Mouse (Mus musculus) A20 (cell line): Measurements from ENCODE around the gene Nap1l4.

Experiments
- DNase-seq: peaks from one replicate; pipeline ENCODE4 v3.0.0-alpha.2; 2011; ENCODE audit warnings: low read depth, low spot score

The Nap1l4 gene

DNA sequence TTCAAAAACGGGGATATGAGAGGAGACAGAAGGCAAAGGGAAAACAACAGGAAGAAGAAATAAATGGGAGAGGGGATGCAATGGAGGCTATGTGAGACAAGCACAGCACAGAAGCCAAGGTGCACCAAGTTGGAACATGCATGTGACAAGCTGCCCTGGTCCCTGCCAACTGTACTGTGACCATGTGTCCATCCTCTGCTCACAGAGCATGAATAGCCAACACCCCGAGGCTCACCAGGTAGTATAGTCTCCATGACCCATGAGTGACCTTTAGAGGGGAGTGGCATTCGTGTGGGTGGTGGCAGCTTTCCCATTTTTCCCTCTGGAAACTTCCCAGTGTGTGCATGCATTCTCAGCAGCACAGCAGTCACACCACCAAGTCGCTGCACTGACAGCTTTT lies 29.6 kb downstream of the Nap1l4 start:
- DNase-seq: no peak

DNA sequence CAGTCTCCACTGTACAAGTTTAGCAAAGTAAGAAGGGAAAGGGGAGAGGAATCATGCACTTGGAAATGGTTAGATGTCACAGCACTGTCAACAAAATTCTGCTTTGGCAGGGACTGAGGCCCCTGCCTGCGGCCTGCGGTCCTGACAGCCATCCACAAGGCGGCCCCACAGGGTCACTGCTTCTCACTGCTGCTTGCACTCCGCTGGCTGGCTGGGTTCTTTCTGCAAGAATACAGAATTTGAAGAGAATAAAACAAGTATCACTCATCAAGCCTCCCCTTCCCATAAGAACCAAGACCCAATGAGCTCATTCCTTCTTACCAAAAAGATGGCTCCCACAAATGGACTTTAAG lies 34.5 kb downstream of the Nap1l4 start:
- no peak for DNase-seq

DNA sequence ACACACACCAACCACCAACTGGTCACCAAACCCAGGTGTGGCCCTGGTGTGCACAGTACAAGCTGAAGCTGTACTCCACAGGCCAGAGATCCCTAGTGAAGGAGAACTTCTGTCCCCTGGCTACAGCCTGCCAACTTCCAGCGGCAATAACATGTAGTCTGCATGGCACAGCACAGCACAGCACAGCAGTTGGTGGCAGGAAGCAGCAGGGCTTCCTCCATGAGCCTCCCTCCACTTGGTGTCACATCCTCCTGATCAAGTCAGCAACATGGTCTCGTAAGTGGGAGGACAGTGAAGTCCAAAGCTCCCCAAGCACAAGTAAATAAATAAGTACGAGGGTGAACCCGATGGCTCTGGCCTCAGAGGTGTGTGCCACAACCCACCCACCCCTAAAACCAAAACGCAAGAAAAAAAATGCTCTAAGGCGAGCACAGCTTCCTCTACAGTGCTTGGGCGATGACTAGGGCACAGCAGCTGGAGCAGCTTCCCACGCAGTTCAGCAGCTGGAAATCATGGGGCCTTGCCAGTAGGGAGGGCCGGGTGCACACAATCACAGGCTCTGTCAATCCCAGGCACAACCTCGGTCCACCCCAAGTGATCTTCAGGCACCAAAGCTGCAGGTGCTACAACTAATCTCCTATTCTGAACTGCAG lies 35.0 kb downstream of the Nap1l4 start:
- no peak for DNase-seq

DNA sequence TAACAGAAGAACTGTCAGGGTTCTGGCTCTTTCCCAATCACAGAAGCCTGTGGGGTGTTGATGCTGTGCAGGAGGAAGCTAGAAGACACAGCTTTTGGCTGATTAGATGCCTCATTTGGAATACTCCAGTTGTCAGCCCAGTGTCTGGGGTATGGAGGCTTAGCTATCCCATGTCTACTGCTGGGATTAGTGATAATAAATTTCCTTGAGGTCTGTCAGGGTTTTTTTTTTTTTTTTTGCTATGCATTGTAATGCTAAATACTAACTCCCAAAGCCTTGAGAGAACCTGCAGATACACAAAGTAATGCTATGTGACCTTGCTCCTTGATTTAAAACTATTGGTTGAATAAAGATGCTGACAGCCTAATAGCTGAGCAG lies 37.6 kb downstream of the Nap1l4 start:
- DNase-seq: no peak

DNA sequence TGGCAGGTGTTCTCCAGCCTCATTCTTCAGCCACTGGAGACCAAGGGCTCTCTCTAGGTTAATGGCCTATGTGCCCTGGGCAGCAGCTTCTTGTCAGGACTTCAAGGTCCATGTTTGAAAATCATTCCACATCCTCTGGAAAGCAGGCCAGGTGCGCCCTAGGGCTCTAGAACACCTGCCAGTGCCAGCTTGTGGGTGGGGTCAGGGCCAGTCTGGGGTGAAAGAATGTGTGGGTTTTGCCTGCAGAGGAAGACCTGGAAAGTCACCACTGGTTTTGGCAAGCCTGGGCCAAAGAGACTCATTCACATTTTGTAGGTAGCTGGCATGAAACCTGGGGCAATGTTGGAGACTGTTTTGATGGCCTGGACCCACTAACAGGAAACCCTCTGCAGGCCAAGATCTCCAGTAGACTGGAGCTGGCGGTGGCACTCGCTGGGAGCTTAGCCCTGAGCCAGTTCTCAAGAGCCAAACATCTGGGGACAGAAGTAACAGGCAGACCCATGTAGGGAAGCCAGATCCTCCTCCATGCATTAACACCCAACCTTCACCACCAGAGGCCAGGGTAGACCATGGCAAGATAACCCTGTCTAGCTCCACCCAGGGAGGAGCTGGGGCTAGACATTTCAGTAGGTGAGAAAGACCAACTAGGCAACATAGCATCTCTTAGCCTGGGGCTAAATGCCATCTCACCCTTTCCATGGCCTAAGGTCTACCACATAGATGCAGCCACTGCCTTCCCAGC lies 38.1 kb downstream of the Nap1l4 start:
- peak; percentile 12 for DNase-seq

DNA sequence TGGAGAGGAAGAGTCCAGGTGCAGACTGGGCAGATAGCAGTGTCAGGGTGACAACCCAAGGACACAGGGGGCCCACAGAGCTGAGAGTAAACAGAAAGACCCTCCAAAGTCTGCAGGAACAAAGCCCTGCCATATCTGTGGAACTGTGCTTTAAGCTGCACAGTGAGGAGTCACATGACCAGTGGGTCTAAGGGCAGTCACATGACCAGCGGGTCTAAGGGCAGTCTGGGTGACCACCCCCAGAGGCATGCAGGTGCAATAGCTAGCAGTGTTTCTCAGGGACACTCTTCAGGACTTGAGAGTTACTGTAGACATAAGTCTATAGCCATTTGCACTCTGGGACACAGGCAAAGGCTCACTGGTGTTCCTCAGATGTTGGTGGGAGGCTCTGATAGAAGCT lies 39.3 kb downstream of the Nap1l4 start:
- DNase-seq: no peak

DNA sequence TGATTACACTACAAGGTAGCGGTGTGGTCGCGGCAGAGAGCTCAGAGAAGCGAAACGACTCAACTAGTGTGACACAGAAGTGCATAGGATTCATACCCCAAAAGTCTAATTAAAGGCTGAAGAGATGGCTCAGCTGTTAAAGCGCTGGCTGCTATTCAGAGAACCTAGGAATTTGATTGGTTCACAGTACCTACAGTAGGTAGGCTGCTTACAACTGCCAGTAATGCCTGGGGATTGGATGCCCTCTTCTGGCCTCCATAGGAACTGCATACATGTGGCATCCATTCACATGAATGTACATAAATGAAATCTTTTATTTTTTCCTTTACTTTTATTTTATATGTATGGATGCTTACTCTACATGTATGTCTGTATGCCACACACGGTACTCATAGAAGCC lies 42.2 kb downstream of the Nap1l4 start:
- peak; percentile 61 for DNase-seq

DNA sequence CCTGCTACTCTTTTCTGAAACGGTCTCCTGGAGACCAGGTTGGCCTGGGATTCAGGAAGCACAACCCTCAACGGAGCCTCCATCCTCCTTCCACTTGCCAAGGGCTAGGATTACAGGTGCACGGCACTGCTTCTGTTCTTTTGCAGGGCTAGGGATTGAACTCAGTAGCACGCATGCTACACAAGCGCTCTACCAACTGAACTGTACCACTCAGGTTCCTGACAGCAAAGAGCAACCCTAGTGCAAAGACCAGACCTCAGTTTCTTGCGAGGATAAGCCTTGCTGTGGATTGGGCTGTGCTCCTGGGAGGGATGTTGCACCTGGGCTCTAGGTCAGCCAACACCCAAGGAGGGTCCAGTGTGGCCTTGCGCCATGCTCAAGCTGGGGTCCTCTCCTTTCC lies 42.6 kb downstream of the Nap1l4 start:
- DNase-seq: no peak

DNA sequence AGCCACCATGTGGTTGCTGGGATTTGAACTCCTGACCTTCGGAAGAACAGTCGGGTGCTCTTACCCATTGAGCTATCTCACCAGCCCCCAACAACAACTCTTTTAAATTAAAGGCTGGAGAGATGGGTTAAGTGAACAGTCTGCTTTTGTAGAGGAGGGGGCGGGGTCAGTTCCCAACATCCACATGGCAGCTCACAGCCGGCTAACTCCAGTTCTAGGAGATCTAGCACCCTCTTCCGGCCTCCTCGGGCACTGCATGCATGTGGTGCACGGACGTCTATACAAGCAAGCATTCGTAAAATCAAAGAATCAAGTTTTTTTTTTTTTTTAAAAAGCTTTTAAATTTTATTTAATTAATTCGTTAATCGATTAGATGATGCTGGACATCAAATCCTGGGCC lies 43.1 kb downstream of the Nap1l4 start:
- DNase-seq: peak; percentile 68

DNA sequence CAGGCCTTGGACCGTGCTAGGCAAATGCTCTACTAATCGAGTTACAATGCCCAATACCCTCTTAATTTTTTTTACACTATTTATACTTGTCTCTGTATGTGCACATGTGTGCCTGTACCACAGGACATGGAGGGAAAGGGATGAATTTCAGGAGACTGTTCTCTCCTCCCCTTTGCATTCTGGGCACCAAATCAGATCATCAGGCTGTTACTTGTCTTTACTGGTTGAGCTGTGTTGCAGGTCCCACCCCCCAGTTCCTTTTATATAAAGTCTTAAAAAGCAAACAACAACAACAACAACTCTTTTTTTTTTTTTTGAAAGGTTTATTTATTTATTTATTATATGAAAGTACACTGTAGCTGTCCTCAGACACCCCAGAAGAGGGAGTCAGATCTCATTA lies 43.5 kb downstream of the Nap1l4 start:
- no peak for DNase-seq

DNA sequence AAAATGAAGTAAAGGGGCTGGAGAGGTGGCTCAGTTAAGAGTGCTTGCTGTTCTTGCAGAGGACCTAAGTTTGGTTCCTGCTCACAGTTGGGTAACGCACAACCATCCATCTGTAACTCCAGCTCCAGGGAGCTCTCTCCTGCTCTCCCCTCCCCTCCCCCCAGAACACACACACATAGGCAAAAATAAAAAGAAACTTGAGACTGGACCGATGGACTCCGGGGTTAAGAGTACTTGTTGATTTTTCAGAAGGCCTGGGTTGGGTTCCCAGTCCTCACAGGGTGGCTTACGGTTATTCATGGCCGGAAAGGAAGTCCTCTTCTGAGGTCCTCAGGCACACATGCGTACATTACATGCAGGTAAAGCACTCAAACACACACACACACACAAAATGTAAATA lies 45.0 kb downstream of the Nap1l4 start:
- DNase-seq: no peak

DNA sequence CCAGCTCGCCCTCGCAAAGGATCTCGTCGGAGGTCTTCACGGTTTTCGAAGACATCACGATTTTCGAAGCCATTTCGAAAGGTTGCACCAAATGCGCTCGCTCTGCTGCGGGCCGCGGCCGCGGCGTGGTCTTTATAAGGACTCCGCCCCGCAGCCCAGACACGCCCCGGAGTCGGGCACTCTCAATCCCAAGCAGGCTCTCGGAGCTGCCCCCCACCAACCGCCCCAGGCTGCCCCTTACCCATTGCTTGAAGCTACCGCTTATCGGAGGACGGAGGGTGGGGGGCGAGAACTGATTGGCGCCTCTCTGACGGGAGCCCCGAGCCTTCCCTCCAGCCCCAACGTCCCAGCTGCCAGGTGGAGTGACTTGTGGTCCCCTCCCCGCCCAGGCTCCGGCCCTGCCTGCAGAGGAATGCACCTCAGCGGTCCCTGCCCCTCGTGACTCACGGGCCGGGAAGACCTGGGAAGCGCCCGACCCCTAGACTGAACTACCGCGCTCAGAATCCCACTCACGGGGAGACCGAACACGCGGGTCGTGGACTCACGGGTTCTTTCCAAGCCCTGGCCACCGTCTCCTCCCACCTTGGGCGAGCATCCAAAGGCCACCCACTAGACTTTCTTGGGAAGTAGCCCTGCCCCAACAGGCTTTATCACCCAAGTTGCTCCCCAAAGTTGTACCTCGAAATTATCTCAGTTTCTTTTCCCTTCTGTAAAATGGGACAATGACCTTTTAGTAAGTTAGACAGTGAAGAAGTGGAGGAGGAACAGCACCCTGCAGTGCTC lies 46.3 kb downstream of the Nap1l4 start, which contains the start of gene Phlda2:
Phlda2 (minus strand) TSS at position 733 of the 783 bp plus-strand sequence.
- DNase-seq: no peak

DNA sequence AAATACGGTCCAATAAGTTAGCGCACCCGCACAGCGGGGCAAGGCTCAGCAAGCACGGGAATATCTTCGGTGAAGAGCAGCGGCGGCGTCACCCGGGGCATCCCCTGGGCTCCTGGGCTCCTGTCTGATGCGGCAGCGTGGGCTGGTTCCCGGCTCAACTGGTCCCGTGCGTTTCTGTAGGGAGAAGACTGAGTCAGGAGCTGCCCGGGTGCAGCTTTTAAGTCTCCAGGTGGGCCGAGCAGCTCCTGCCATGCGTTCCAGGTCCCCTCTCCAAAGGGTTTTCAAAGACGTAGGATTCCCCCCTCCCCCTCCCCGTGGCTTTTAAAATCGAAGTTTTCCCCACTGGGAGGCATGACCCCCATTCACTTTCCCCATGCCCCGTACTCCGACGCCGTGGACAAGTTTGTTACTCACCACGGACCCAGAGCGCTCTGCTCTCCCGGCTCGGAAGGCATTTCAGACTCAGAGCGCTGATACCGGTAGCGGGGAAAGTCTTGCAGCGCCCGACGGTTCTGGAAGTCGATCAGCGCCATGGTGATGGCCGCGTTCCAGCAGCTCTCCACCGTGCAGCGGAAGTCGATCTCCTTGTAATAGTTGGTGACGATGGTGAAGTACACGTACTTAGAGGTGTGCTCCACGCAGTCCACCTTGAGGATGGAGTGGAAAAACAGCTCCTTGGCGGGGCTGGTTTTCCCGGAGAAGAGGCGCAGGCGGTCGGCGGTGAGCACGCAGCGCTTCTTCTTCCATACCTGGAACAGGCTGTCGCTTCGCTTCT lies 47.1 kb downstream of the Nap1l4 start:
- no peak for DNase-seq

DNA sequence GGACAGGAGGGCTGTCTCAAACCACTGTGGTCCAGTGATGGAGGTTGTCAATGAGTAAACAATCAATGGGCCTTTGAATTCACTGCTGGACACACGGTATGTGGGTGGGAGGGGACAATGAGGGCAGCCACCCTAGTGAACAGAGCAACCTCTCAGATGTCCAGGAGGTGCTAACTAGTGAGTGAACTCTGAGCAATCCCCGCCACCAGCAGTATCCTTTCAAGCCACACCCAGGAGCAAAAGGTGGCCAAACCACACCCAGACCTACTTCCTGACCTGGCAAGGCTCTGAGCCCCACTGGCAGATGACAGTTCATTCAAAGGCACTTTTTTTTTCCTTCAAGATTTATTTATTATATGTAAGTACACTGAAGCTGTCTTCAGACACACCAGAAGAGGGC lies 48.0 kb downstream of the Nap1l4 start:
- DNase-seq: no peak

DNA sequence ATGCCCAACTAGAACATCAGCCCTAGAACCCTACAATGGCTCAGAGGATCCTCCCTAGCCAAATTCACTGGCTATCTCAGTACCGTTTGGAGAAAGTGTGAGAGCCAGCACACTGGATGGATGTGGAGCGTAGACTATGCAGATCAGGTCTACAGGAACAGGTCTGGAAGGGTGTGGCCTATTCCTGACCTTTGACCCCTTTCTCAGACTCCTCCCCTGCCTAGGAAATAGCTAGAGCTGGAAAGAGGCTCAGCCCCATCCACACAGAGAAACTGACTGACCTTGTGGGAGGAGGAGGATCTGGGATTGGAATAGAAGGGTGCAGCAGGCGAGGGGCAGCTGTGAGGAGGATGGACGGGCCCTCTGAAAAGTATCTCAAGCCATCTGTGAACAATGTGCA lies 50.3 kb downstream of the Nap1l4 start:
- no peak for DNase-seq

DNA sequence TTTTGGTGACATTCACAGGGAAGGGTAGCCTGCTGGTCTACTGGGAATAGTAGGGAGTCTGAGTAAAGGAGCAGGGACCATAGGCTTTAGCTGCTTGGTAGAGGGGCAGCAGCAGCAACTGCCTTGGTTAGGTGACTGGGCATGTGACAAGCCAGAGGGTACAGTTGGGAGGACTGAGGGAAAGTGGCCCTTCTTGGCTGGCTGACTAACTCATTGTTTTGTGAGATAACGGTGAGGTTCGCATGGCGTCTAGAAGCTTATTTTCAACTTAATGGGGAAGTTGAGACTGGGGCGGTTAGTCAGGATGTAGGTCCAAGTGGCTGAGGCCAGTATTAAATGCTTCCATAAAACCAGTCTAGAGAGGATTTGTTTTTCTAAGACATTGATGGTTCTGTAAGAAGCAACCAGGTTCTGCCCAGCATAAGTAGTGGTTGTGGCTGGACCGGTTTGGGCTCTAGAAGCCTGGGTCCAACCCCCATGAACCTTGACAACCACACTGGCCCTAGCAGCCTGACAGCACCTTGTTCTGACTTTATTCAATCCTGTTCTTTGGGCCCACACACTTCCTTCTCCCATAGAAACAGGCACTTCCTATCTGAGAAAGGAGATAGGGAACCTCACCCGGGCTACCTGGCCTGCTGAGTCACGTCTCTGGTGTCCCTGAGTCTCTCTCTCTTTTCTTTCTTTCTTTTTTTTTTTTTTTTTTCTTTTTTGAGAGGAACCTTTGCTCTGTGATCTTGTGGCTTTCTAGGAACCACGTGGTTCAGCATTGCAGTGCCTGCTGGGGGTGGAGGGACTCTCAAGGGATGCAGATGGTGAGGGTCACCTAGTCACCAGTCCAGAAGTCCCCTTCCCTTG lies 53.6 kb downstream of the Nap1l4 start:
- DNase-seq: no peak

DNA sequence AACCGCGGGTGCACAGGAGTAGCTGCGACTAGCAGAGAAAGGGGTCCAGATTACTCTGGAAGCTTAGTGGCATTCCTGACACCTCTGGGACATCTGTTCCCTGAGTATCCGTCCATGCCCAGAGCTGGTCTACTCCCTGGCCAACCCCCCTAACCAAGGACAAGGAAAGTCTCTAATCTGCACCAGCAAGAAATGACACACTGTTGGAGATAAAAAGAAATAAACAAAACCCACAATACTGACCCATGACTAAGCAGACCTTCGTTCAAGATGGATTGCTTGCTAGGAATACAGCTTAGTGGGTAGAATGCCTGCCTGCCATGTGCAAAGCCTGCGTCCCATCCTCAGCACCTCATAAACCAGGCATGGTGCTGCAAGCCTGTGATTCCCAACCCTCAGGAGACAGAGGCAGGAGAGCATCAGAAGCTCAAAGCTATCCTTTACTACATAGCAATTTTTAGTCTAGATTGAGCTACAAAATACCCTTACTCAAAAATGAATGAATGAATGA lies 55.2 kb downstream of the Nap1l4 start:
- no peak for DNase-seq

DNA sequence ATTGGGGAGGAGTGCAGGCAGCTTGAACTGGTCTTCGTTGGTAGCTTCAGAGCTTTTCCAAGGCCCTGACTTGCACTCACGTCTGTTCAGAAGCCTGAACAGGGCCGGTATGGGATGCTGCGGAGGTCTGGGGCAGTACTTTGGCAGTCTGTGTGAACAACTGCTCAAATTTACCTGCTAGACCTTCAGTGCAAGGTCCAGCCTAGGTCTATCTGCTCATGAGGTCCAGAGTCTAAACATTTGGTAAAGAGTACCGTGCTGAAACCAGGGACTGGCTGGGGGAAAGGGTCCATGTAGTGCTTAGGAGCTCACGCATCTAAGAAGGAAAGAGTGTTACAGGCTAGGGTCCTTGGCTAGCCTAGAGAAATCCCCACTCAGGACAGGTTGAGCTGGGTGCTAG lies 59.2 kb downstream of the Nap1l4 start:
- no peak for DNase-seq

DNA sequence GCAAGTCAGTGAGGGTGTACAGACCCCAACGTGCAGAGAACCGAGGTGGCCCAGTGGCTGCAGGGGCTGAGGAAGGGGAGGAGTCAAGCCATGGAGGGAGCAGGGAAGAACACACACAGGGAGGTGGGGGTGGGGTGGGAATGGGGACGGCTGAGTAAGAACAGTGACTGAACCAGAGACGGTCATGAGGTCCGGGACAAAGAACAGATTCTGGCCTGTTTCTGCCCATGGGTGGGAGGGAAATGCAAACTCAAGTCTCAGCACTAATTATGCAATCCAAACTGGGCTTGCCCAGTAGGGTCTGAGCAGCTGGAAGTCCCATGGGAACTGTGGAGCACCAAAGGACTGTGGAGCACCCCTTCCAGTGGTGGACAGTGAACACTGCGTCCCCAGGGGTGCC lies 66.4 kb downstream of the Nap1l4 start:
- no peak for DNase-seq

DNA sequence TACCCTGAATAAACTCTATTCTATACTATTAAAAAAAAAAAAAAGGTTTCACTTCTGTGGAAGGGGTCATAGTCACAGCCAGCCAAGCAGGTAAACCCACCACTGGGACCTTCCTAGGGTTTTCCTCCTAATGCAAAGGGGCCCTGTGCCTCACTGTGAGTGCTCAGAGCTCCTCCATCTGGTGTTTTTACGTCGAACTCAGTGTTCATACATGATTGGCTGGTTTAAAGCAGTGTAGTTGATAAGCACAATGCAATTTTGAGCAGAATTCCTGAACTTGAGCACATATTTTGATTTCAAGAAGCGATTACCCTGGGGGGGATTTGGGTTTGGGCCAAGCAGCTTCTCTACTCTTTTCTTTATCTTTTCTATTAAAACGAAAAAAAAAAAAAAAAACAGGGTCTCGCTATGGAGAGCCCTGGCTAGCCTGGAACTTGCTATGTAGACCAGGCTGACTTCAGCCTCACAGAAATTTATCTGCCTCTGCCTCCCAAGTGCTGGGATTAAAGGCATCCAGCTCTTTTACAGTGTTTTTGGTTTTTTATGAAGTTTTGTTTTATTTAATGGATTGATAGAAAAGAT lies 67.0 kb downstream of the Nap1l4 start:
- no peak for DNase-seq

DNA sequence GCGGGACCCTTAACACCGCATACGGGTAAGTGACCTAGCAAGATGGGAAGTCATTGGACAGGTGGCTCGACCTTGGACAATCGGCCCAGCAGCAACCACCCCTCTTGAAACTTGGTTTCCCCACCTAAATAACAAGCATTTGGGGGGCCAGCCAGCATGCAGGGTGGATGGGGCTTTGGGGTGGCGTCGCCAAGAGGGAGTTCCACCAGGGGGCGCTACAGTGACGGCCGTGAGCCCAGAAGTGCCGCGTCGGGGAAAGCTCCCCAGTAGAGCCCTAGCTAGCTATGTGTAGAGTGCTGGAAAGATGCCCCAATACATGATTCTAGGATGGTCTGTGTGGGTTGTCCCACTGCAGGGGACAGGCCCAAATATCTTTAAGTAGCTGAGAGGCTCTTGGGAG lies 68.4 kb downstream of the Nap1l4 start:
- peak; percentile 61 for DNase-seq
